In genomic region chr5:36669021-36670008, GRCm38 (mm10) we compare ENCODE assay signal across 10 mouse cellular contexts. TPM values are rescaled to one million over a fixed set of nuclear protein-coding genes. Genes with fewer than 3 reads are reported as not detected.
DNase-seq lines count a peak whose midpoint lies in the region; ATAC-seq and TF ChIP-seq lines count a peak whose summit lies in the region.
"Had no signal": no experiment of that assay in that cellular context is flagged by ENCODE, and none has a peak within 500 bp of the region (broad histone marks: within the 10 kb centered on the region; RNA-seq: fewer than 3 reads in every experiment).

No protein-coding gene starts in this region.

- no peak for TF ChIP-seq CTCF in kidney, adult 2 months (conservative IDR thresholded peaks at IDR 0.05; ENCODE audit: insufficient read depth, insufficient read length, low read depth, low read length)

- DNase-seq in liver, embryonic 11.5 days (ENCODE audit: low spot score) = no peak
- DNase-seq in left cerebral cortex, postnatal 14 days (ENCODE audit: low spot score in 2 of 2) = peak; percentile 62 to 66
- DNase-seq in thymus, postnatal 0 days (ENCODE audit: low spot score) = peak; percentile 74
- no peak for DNase-seq in urinary bladder, adult 2 months (ENCODE audit: low spot score)
- no peak for DNase-seq in kidney, adult 2 months
- DNase-seq: cerebellum, adult 9-10 months; kidney, postnatal 36 days had no signal

- peaks cover 73% of the 10 kb centered on the region for H3K36me3 ChIP-seq in liver, embryonic 15.5 days (replicated peaks)
- 0 out of 2 replicates have a peak, but pooled peaks cover 4% of the 10 kb centered on the region for H3K36me3 ChIP-seq in liver, embryonic 11.5 days (ENCODE audit: control insufficient read depth, insufficient read depth, low read length)
- no peaks in the 10 kb centered on the region for H3K36me3 ChIP-seq in kidney, adult 2 months (ENCODE audit: control insufficient read depth, insufficient read depth, low read length)
- peaks cover 52% of the 10 kb centered on the region for H3K36me3 ChIP-seq in forebrain, embryonic 12.5 days (replicated peaks)

- no peak overlapping the region for H3K9ac ChIP-seq in liver, embryonic 15.5 days
- H3K9ac ChIP-seq in liver, embryonic 11.5 days (ENCODE audit: low read depth, low read length) = no peak overlapping the region
- H3K9ac ChIP-seq in forebrain, embryonic 12.5 days = no peak overlapping the region

- no peak for ATAC-seq in liver, embryonic 15.5 days (ENCODE audit: insufficient read depth)
- ATAC-seq in liver, embryonic 11.5 days (replicated peaks; ENCODE audit: low FRiP score) = no peak
- peak; percentile 79 for ATAC-seq in common myeloid progenitor, adult 5-6 weeks (replicated peaks; ENCODE audit: low read depth, poor library complexity, severe bottlenecking)
- ATAC-seq in forebrain, embryonic 12.5 days (ENCODE audit: low FRiP score) = no peak

- intact Hi-C loops in left cerebral cortex, postnatal 14 days (cut with DNase I) = no loop called here

- H3K4me1 ChIP-seq in liver, embryonic 15.5 days (replicated peaks) = peaks cover 7% of the 10 kb centered on the region; the same call in 1 of the 2 replicates
- H3K4me1 ChIP-seq in liver, embryonic 11.5 days (replicated peaks; ENCODE audit: control insufficient read depth, insufficient read depth, low read length) = no peaks in the 10 kb centered on the region; the same call in 1 of the 2 replicates
- peaks cover under 1% of the 10 kb centered on the region; the same call in 1 of the 2 replicates for H3K4me1 ChIP-seq in kidney, adult 2 months (ENCODE audit: control insufficient read depth, insufficient read depth, low read length)
- H3K4me1 ChIP-seq in forebrain, embryonic 12.5 days = no peaks in the 10 kb centered on the region

- H3K9me3 ChIP-seq in liver, embryonic 15.5 days (replicated peaks) = no peaks in the 10 kb centered on the region
- H3K9me3 ChIP-seq in liver, embryonic 11.5 days (ENCODE audit: control insufficient read depth, low read length) = no peaks in the 10 kb centered on the region
- H3K9me3 ChIP-seq in forebrain, embryonic 12.5 days = no peaks in the 10 kb centered on the region

- 34% methylated on average over 7 of the region's 7 CpGs for WGBS in liver, embryonic 15.5 days (ENCODE audit: insufficient replicate concordance)
- 50% methylated on average over 7 of the region's 7 CpGs for WGBS in liver, embryonic 11.5 days
- WGBS in kidney, adult 2 months = 54% methylated on average over 7 of the region's 7 CpGs
- WGBS in forebrain, embryonic 12.5 days = 89% methylated on average over 7 of the region's 7 CpGs

- no peak for TF ChIP-seq POLR2A in kidney, adult 2 months (IDR thresholded peaks at IDR 0.05; ENCODE audit: low read depth, low read length)

- no peak overlapping the region for H3K4me3 ChIP-seq in liver, embryonic 15.5 days (replicated peaks)
- H3K4me3 ChIP-seq in liver, embryonic 11.5 days (ENCODE audit: low read depth, low read length) = no peak overlapping the region
- H3K4me3 ChIP-seq in kidney, adult 2 months (ENCODE audit: insufficient read depth, low read depth, low read length) = no peak overlapping the region
- no peak overlapping the region for H3K4me3 ChIP-seq in forebrain, embryonic 12.5 days (replicated peaks)

- H3K4me2 ChIP-seq in liver, embryonic 15.5 days = no peak overlapping the region
- no peak overlapping the region for H3K4me2 ChIP-seq in liver, embryonic 11.5 days
- no peak overlapping the region for H3K4me2 ChIP-seq in forebrain, embryonic 12.5 days

- H3K27ac ChIP-seq in liver, embryonic 15.5 days (replicated peaks) = 0 out of 2 replicates have a peak overlapping the region, but pooled peaks have one; percentile 10
- H3K27ac ChIP-seq in liver, embryonic 11.5 days (ENCODE audit: low read depth, low read length) = no peak overlapping the region
- H3K27ac ChIP-seq in kidney, adult 2 months (ENCODE audit: insufficient read depth, low read depth, low read length) = no peak overlapping the region
- no peak overlapping the region for H3K27ac ChIP-seq in forebrain, embryonic 12.5 days

- H3K27me3 ChIP-seq in liver, embryonic 15.5 days = no peaks in the 10 kb centered on the region
- H3K27me3 ChIP-seq in liver, embryonic 11.5 days (replicated peaks; ENCODE audit: control insufficient read depth, insufficient read depth, low read length) = no peaks in the 10 kb centered on the region
- no peaks in the 10 kb centered on the region for H3K27me3 ChIP-seq in kidney, adult 2 months (replicated peaks; ENCODE audit: control insufficient read depth, insufficient read depth, low read length)
- H3K27me3 ChIP-seq in forebrain, embryonic 12.5 days = no peaks in the 10 kb centered on the region

RNA-seq across cellular contexts. Expression of gene D5Ertd579e, which starts 26.5 kb away (rescaled TPM):
- 22.1 and 22.2 TPM in 2 replicates for polyA plus RNA-seq in liver, embryonic 15.5 days (2015; fragmentation: Nextera tagmentation; extraction: Ambion mirVana)
- 19.3 TPM in 2 replicates for polyA plus RNA-seq in liver, embryonic 11.5 days (2014; fragmentation: Nextera tagmentation; extraction: Ambion mirVana)
- 28.0 and 44.8 TPM in 2 replicates for total RNA-seq in common myeloid progenitor, adult 5-6 weeks (2017)
- 10 to 100 TPM; 88.8 to 95.6 TPM for total RNA-seq in left cerebral cortex, postnatal 14 days (2021)
- polyA plus RNA-seq in thymus, postnatal 0 days (2015; fragmentation: Nextera tagmentation; extraction: Ambion mirVana) = 20.9 and 27.1 TPM in 2 replicates
- 27.9 and 35.3 TPM in 2 replicates for polyA plus RNA-seq in urinary bladder, adult 2 months (2012; rRNA removed)
- polyA plus RNA-seq in kidney, adult 2 months (2012; rRNA removed) = 22.1 and 23.1 TPM in 2 replicates
- 44.2 and 46.6 TPM in 2 replicates for polyA plus RNA-seq in forebrain, embryonic 12.5 days (2016; fragmentation: Nextera tagmentation; extraction: Ambion mirVana)

Comparison
In these comparisons a context has a peak if more than half of its experiments do, and no peak if none do; other contexts are left out.
1. DNase-seq: peak in left cerebral cortex, postnatal 14 days (2 of 2) and thymus, postnatal 0 days (single experiment); none in liver, embryonic 11.5 days (single experiment), urinary bladder, adult 2 months (single experiment) and kidney, adult 2 months (single experiment).